ENCODE assay signal across 8 mouse cellular contexts in genomic region chr5:117307699-117308098, GRCm38 (mm10). TPM values are rescaled to one million over a fixed set of nuclear protein-coding genes. Genes with fewer than 3 reads are reported as not detected.
DNase-seq lines count a peak whose midpoint lies in the region; ATAC-seq and TF ChIP-seq lines count a peak whose summit lies in the region.

No protein-coding gene starts in this region.

- no peaks in the 10 kb centered on the region for H3K36me3 ChIP-seq in forebrain, postnatal 0 days (ENCODE audit: insufficient read depth)
- H3K36me3 ChIP-seq in forebrain, embryonic 15.5 days, result no peaks in the 10 kb centered on the region
- H3K36me3 ChIP-seq in embryonic facial prominence, embryonic 11.5 days (replicated peaks; ENCODE audit: control insufficient read depth, insufficient read depth, low read depth, low read length), result no peaks in the 10 kb centered on the region
- H3K36me3 ChIP-seq in stomach, postnatal 0 days (ENCODE audit: control insufficient read depth, insufficient read depth, low read length), result no peaks in the 10 kb centered on the region

- no peak overlapping the region for H3K9ac ChIP-seq in forebrain, postnatal 0 days
- no peak overlapping the region for H3K9ac ChIP-seq in forebrain, embryonic 15.5 days (replicated peaks)
- no peak overlapping the region for H3K9ac ChIP-seq in embryonic facial prominence, embryonic 11.5 days (replicated peaks; ENCODE audit: low read length)
- H3K9ac ChIP-seq in stomach, postnatal 0 days (ENCODE audit: low read length), result no peak overlapping the region

- no peak for TF ChIP-seq EP300 in stomach, postnatal 0 days (optimal IDR thresholded peaks at IDR 0.05)

- no peak for ATAC-seq in forebrain, postnatal 0 days
- ATAC-seq in forebrain, embryonic 15.5 days (replicated peaks), result no peak
- no peak for ATAC-seq in embryonic facial prominence, embryonic 11.5 days (replicated peaks; ENCODE audit: insufficient number of reproducible peaks, low FRiP score, low TSS enrichment, low read depth)
- ATAC-seq in stomach, postnatal 0 days (ENCODE audit: low FRiP score, low TSS enrichment), result peak; percentile 91

- H3K27me3 ChIP-seq in forebrain, postnatal 0 days (ENCODE audit: insufficient read depth, low read length), result no peaks in the 10 kb centered on the region
- H3K27me3 ChIP-seq in forebrain, embryonic 15.5 days, result no peaks in the 10 kb centered on the region
- H3K27me3 ChIP-seq in embryonic facial prominence, embryonic 11.5 days (ENCODE audit: control insufficient read depth, insufficient read depth, low read length), result no peaks in the 10 kb centered on the region
- no peaks in the 10 kb centered on the region for H3K27me3 ChIP-seq in stomach, postnatal 0 days (ENCODE audit: control insufficient read depth, insufficient read depth, low read length)

- 39% methylated on average over 11 of the region's 11 CpGs for WGBS in forebrain, postnatal 0 days
- WGBS in forebrain, embryonic 15.5 days, result 41% methylated on average over 11 of the region's 11 CpGs
- WGBS in embryonic facial prominence, embryonic 11.5 days, result 38% methylated on average over 11 of the region's 11 CpGs
- 22% methylated on average over 11 of the region's 11 CpGs for WGBS in stomach, postnatal 0 days

- TF ChIP-seq CTCF in forebrain, postnatal 0 days (IDR thresholded peaks at IDR 0.05; ENCODE audit: low read depth), result peak; percentile 58
- peak; percentile 88 for TF ChIP-seq CTCF in stomach, postnatal 0 days (IDR thresholded peaks at IDR 0.05; ENCODE audit: low read depth)

- DNase-seq in forebrain, postnatal 0 days, result peak; percentile 35
- DNase-seq in adrenal gland, adult (ENCODE audit: inconsistent age in 2 of 2, low spot score in 1 of 2), result peak; percentile 83 to 93
- peak; percentile 68 for DNase-seq in embryonic facial prominence, embryonic 11.5 days (ENCODE audit: low spot score)
- DNase-seq in heart, postnatal 36 days, result peak; percentile 78 to 85
- DNase-seq in left cerebral cortex, postnatal 14 days (ENCODE audit: low spot score in 2 of 2), result peak; percentile 42 to 61
- DNase-seq in mesoderm, embryonic 11.5 days (ENCODE audit: low read depth, low spot score), result peak; percentile 70
- DNase-seq in stomach, postnatal 0 days (ENCODE audit: low spot score), result peak; percentile 83

- no peak overlapping the region for H3K27ac ChIP-seq in forebrain, postnatal 0 days (ENCODE audit: low read depth, low read length)
- no peak overlapping the region for H3K27ac ChIP-seq in forebrain, embryonic 15.5 days (replicated peaks)
- H3K27ac ChIP-seq in embryonic facial prominence, embryonic 11.5 days (replicated peaks; ENCODE audit: low read depth, low read length), result no peak overlapping the region
- no peak overlapping the region for H3K27ac ChIP-seq in stomach, postnatal 0 days (replicated peaks)

- H3K4me2 ChIP-seq in forebrain, postnatal 0 days (ENCODE audit: low read depth), result no peak overlapping the region
- H3K4me2 ChIP-seq in forebrain, embryonic 15.5 days (replicated peaks), result no peak overlapping the region
- no peak overlapping the region for H3K4me2 ChIP-seq in embryonic facial prominence, embryonic 11.5 days (ENCODE audit: low read depth, low read length)
- no peak overlapping the region for H3K4me2 ChIP-seq in stomach, postnatal 0 days (replicated peaks; ENCODE audit: low read depth)

- H3K4me1 ChIP-seq in forebrain, postnatal 0 days (ENCODE audit: insufficient read depth), result no peaks in the 10 kb centered on the region
- no peaks in the 10 kb centered on the region for H3K4me1 ChIP-seq in forebrain, embryonic 15.5 days
- no peaks in the 10 kb centered on the region for H3K4me1 ChIP-seq in embryonic facial prominence, embryonic 11.5 days (ENCODE audit: control insufficient read depth, insufficient read depth, low read length)
- H3K4me1 ChIP-seq in stomach, postnatal 0 days (replicated peaks; ENCODE audit: control insufficient read depth, insufficient read depth), result no peaks in the 10 kb centered on the region

- no peak overlapping the region for H3K4me3 ChIP-seq in forebrain, postnatal 0 days (ENCODE audit: low read depth, low read length)
- no peak overlapping the region for H3K4me3 ChIP-seq in forebrain, embryonic 15.5 days
- H3K4me3 ChIP-seq in embryonic facial prominence, embryonic 11.5 days (ENCODE audit: low read depth, low read length), result no peak overlapping the region
- no peak overlapping the region for H3K4me3 ChIP-seq in stomach, postnatal 0 days (ENCODE audit: low read depth, low read length)

- intact Hi-C loops in heart, postnatal 36 days (cut with DNase I), result loop anchor here (1.0 to 5.0 kb wide), 4 partner anchors 82 to 190 kb away; partner anchors contain the start of genes Rfc5 and Suds3
- intact Hi-C loops in left cerebral cortex, postnatal 14 days (cut with DNase I), result loop anchor here (5.0 kb wide), 2 partner anchors 185 to 190 kb away; partner anchors contain the start of gene Suds3

- no peaks in the 10 kb centered on the region for H3K9me3 ChIP-seq in forebrain, postnatal 0 days (ENCODE audit: low read length)
- H3K9me3 ChIP-seq in forebrain, embryonic 15.5 days, result no peaks in the 10 kb centered on the region
- no peaks in the 10 kb centered on the region for H3K9me3 ChIP-seq in embryonic facial prominence, embryonic 11.5 days (replicated peaks; ENCODE audit: control insufficient read depth, low read length)
- H3K9me3 ChIP-seq in stomach, postnatal 0 days (ENCODE audit: control insufficient read depth, low read length), result no peaks in the 10 kb centered on the region

RNA-seq across cellular contexts. Expression of gene Vsig10, which starts 11.2 kb away (rescaled TPM):
- total RNA-seq in forebrain, postnatal 0 days (2014; rRNA removed), result 1.0 and 1.4 TPM in 2 replicates
- 0.77 and 1.4 TPM in 2 replicates for polyA plus RNA-seq in forebrain, postnatal 0 days (2015; fragmentation: Nextera tagmentation; extraction: Ambion mirVana)
- 1.4 and 1.7 TPM in 2 replicates for polyA plus RNA-seq in forebrain, embryonic 15.5 days (2015; fragmentation: Nextera tagmentation; extraction: Ambion mirVana)
- 0.84 and 3.2 TPM in 2 replicates for polyA plus RNA-seq in embryonic facial prominence, embryonic 11.5 days (2014; fragmentation: Nextera tagmentation; extraction: Ambion mirVana)
- 10 to 100 TPM; 10.3 to 12.3 TPM for total RNA-seq in heart, postnatal 36 days (2021)
- 1 to 10 TPM; 2.9 to 3.0 TPM for total RNA-seq in left cerebral cortex, postnatal 14 days (2021)
- 9.9 and 13.0 TPM in 2 replicates for polyA plus RNA-seq in stomach, postnatal 0 days (2015; fragmentation: Nextera tagmentation; extraction: Ambion mirVana)

RNA-seq across cellular contexts. Expression of gene Pebp1, which starts 20.3 kb away (rescaled TPM):
- 1,357 and 1,641 TPM in 2 replicates for total RNA-seq in forebrain, postnatal 0 days (2014; rRNA removed)
- polyA plus RNA-seq in forebrain, postnatal 0 days (2015; fragmentation: Nextera tagmentation; extraction: Ambion mirVana), result 1,186 and 1,234 TPM in 2 replicates
- polyA plus RNA-seq in forebrain, embryonic 15.5 days (2015; fragmentation: Nextera tagmentation; extraction: Ambion mirVana), result 1,178 and 1,180 TPM in 2 replicates
- polyA plus RNA-seq in embryonic facial prominence, embryonic 11.5 days (2014; fragmentation: Nextera tagmentation; extraction: Ambion mirVana), result 861 and 931 TPM in 2 replicates
- total RNA-seq in heart, postnatal 36 days (2021), result 100 to 1,000 TPM; 412 to 473 TPM
- total RNA-seq in left cerebral cortex, postnatal 14 days (2021), result 100 to 1,000 TPM; 801 to 831 TPM
- polyA plus RNA-seq in stomach, postnatal 0 days (2015; fragmentation: Nextera tagmentation; extraction: Ambion mirVana), result 394 and 400 TPM in 2 replicates

RNA-seq across cellular contexts. Expression of gene Wsb2, which starts 49.4 kb away (rescaled TPM):
- total RNA-seq in forebrain, postnatal 0 days (2014; rRNA removed), result 296 and 318 TPM in 2 replicates
- 292 and 327 TPM in 2 replicates for polyA plus RNA-seq in forebrain, postnatal 0 days (2015; fragmentation: Nextera tagmentation; extraction: Ambion mirVana)
- 196 and 213 TPM in 2 replicates for polyA plus RNA-seq in forebrain, embryonic 15.5 days (2015; fragmentation: Nextera tagmentation; extraction: Ambion mirVana)
- 53.6 and 54.1 TPM in 2 replicates for polyA plus RNA-seq in embryonic facial prominence, embryonic 11.5 days (2014; fragmentation: Nextera tagmentation; extraction: Ambion mirVana)
- total RNA-seq in heart, postnatal 36 days (2021), result 100 to 1,000 TPM in 1 of 2 experiments, 10 to 100 TPM in 1; 97.1 to 104 TPM
- 100 to 1,000 TPM; 387 to 415 TPM for total RNA-seq in left cerebral cortex, postnatal 14 days (2021)
- 50.0 and 50.3 TPM in 2 replicates for polyA plus RNA-seq in stomach, postnatal 0 days (2015; fragmentation: Nextera tagmentation; extraction: Ambion mirVana)

Comparison
In these comparisons a context has a peak if more than half of its experiments do, and no peak if none do; other contexts are left out.
1. DNase-seq: peak in every context shown above with its lines; median percentile 88 in adrenal gland, adult; 83 in stomach, postnatal 0 days; 82 in heart, postnatal 36 days; 70 in mesoderm, embryonic 11.5 days; 68 in embryonic facial prominence, embryonic 11.5 days; 52 in left cerebral cortex, postnatal 14 days; 35 in forebrain, postnatal 0 days.